Comparison of ENCODE assay signal across 16 mouse cellular contexts in genomic region chr3:79496668-79497067, GRCm38 (mm10).
"Had no signal": no experiment of that assay in that cellular context is flagged by ENCODE, and none has a peak within 500 bp of the region (broad histone marks: within the 10 kb centered on the region; RNA-seq: fewer than 3 reads in every experiment).

No protein-coding gene starts in this region.

- H3K4me1 ChIP-seq: liver, embryonic 12.5 days; lung, embryonic 15.5 days; neural tube, embryonic 13.5 days had no signal

- ATAC-seq: liver, embryonic 12.5 days; liver, postnatal 0 days had no signal

- H3K27me3 ChIP-seq: liver, embryonic 12.5 days; lung, embryonic 15.5 days; neural tube, embryonic 13.5 days had no signal

- H3K27ac ChIP-seq: kidney, postnatal 0 days; limb, embryonic 10.5 days; liver, embryonic 12.5 days; lung, embryonic 15.5 days; macrophage; neural tube, embryonic 13.5 days had no signal

- H3K9me3 ChIP-seq: limb, embryonic 10.5 days; liver, embryonic 12.5 days; lung, embryonic 15.5 days; neural tube, embryonic 13.5 days had no signal

- DNase-seq: kidney, adult 11 months; kidney, adult 9 months; kidney, postnatal 36 days; liver, postnatal 0 days; midbrain, embryonic 14.5 days; retina, postnatal 1 day; right cerebral cortex, postnatal 4 days; spleen, adult 18-20 months; thymus, adult 18-20 months; thymus, postnatal 14 days had no signal

- H3K4me2 ChIP-seq: liver, embryonic 12.5 days; lung, embryonic 15.5 days; neural tube, embryonic 13.5 days had no signal

- H3K9ac ChIP-seq: liver, embryonic 12.5 days; liver, postnatal 0 days; lung, embryonic 15.5 days; neural tube, embryonic 13.5 days had no signal

- H3K4me3 ChIP-seq: limb, embryonic 10.5 days; liver, embryonic 12.5 days; lung, embryonic 15.5 days; neural tube, embryonic 13.5 days had no signal
